Mouse (Mus musculus) heart, embryonic 12.5 days (tissue): ENCODE results near the gene Cd151. TPM values are rescaled to one million over a fixed set of nuclear protein-coding genes. Genes with fewer than 3 reads are reported as not detected.
"Not testable (repeated sequence)": the region's sequence is repeated elsewhere in the genome, so short reads cannot be mapped to it uniquely, and the experiment has no call there.

ENCODE experiments used
- ATAC-seq: fragments of 200-750 bp; cut with Nextera tagmentation; 2 replicates; pipeline ENCODE4 v1.8.0; 2017; ENCODE audit warnings: moderate TSS enrichment, moderate library complexity; ENCODE audit not compliant: insufficient number of reproducible peaks, low FRiP score
- H3K27ac ChIP-seq: fragments of 300-500 bp; sonication (generic); 2 replicates; pipeline ENCODE4 v1.5.1; 2016; ENCODE audit warnings: mild to moderate bottlenecking, moderate library complexity; ENCODE audit not compliant: poor library complexity, severe bottlenecking
- H3K27me3 ChIP-seq: fragments of 300-500 bp; sonication (generic); replicated peaks from 2 replicates; pipeline ENCODE4 v1.6.1; 2016; ENCODE audit warnings: mild to moderate bottlenecking, moderate library complexity
- H3K36me3 ChIP-seq: fragments of 300-500 bp; sonication (generic); 2 replicates; pipeline ENCODE4 v1.6.1; 2016; ENCODE audit warnings: mild to moderate bottlenecking, moderate library complexity
- H3K4me1 ChIP-seq: fragments of 300-500 bp; sonication (generic); replicated peaks from 2 replicates; pipeline ENCODE4 v1.6.1; 2016; ENCODE audit warnings: mild to moderate bottlenecking
- H3K4me2 ChIP-seq: fragments of 300-500 bp; sonication (generic); 2 replicates; pipeline ENCODE4 v1.6.1; 2016; ENCODE audit warnings: mild to moderate bottlenecking, moderate library complexity
- H3K4me3 ChIP-seq: fragments of 300-500 bp; sonication (generic); 2 replicates; pipeline ENCODE4 v1.5.1; 2016; ENCODE audit warnings: mild to moderate bottlenecking
- H3K9ac ChIP-seq: fragments of 300-500 bp; sonication (generic); 2 replicates; pipeline ENCODE4 v1.6.1; 2016; ENCODE audit warnings: mild to moderate bottlenecking, moderate library complexity
- H3K9me3 ChIP-seq: fragments of 300-500 bp; sonication (generic); replicated peaks from 2 replicates; pipeline ENCODE4 v1.6.1; 2016; ENCODE audit warnings: mild to moderate bottlenecking, moderate library complexity
- WGBS: fragments of 180-500 bp; shearing (Covaris S2); methylation state at CpG from one replicate; pipeline ENCODE4 v1.1.7; 2016; 5-methylcytosine and 5-hydroxymethylcytosine counted together
- polyA plus RNA-seq: library from polyadenylated mRNA; unstranded; fragments of >200 nt; fragmentation: Nextera tagmentation; extraction: Ambion mirVana; gene quantifications from 2 replicates; pipeline ENCODE4 v1.2.1, GENCODE M21; 2016

Cd151 gene
- polyA plus RNA-seq, 1 experiment from 2014 or later, result 30.6 TPM

DNA sequence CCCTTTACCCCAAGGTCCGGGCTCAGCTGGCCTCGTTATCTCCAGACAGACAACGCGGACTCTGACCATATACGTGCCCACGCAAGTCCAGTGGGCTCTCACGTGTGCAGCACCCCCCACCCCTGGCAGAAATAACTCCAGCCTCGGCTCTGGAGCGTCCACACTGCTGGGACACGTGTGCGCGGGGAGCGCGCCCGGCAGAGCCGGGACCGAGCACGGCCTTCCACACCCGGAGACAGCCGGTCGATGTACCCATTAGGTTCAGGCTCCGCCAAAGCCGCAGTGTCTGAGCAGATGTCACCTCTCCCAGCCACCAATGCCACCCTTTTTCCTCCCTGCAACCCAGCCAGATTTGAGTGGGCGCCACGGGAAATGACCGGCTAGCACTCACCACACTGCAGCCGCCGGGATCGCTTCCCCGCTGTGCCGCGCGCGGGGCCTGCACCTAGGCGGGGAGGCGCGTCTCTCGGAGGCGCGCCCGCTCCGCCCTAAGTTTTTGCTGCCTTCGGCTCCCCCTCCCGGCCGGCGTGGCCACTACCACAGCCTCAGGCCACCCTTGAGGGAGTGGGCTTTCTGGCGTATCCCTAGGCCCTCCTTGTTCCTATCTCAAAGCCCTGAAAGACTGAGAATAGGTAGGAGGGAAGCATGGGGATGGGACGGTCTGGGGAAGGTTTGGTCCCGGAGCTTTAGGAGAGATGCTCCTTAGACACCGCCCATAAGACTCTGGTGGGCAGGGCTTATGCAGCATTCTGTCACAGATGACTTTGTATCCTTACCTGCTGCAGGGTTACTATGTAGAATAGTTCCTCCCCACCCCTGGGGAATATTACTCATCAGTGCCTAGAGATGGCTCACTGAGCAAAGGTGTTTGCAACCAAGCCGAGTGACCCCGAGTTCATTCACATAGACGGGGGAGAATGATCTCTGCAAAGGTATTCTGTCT, 29.7 kb upstream of the Cd151 start, which contains the start of gene Slc25a22:
Gene Slc25a22 (minus strand): TSS at position 715 of the 943 bp plus-strand sequence.
- H3K4me3 ChIP-seq, result peak within 1 kb of the TSS; percentile 67
- no peaks in the 10 kb centered on the region for H3K27me3 ChIP-seq
- whole genome bisulfite sequencing, result 6% methylated on average over 53 of the region's 53 CpGs
- peak within 1 kb of the TSS; percentile 84 for H3K9ac ChIP-seq
- peak within 1 kb of the TSS; percentile 23 for H3K27ac ChIP-seq
- peaks cover 61% of the 10 kb centered on the region for H3K4me1 ChIP-seq
- peak within 1 kb of the TSS; percentile 95 for H3K4me2 ChIP-seq
- H3K9me3 ChIP-seq, result no peaks in the 10 kb centered on the region
- H3K36me3 ChIP-seq, result peaks cover 48% of the 10 kb centered on the region
- peak; percentile 78 for ATAC-seq

DNA sequence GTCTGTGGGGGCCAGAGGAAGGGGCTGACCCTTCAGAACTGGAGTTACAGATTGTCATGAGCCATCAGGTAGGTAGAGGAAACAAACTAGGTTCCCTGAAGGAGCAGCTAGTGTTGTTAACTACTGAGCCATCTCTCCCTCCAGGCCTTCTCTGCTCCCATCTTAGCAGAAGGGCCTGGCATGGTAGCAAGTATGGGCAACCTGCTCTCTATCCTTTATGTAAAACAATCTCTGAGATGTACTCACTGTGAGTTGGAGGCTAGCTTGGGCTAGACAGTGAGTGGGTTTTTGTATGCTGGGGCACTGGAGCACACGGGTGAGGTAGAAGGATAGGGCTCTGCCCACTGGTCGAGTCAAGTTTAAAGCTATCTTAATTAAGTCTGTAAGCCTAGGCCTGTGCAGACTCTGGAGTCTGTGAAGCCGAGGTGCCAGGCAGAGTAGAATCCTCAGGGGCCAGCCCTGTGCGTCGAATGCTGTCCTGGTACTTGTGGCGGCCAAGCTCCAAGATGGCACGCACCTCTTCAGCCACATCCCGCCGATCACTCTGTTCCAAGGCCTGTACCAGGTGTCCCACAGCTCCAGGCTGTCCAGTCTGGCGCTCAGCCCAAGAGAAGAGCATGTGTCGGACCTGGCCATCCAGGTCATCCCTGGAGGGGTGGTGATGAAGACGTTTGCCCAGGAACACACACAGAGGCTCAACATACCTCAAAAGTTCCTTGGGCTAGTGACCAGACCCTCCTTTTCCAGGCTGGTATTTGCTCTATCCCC, 28.8 kb upstream of the Cd151 start:
- 89% methylated on average over 12 of the region's 12 CpGs for WGBS
- no peak for ATAC-seq

DNA sequence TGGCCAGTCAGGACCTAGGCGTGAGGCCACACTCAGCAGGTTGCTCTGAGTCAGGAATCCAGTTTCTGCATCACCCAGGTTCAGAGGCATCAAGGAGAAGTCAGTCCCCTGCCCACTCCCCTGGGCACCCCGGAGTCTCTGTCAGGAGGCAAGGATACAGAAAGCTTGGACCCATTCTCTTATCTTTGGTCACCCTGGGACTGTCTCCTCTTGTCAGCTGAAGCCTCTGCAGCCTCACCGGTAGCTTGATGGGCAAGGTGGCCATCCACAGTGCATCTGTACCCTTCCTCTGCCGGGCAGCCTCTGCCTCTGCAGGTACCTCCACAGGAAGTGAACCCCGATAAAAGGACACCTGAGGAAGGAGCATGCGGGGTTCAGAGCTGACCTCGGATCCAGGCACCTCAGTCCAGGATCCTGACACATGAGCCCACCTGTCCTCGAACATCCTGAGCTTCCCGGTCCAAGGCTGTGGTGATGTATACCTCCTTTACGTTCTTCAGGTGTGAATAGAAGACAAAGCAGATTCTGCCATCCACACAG, 28.0 kb upstream of the Cd151 start:
- no peak overlapping the region for H3K27ac ChIP-seq
- ATAC-seq, result no peak
- WGBS, result 89% methylated on average over 10 of the region's 10 CpGs
- H3K36me3 ChIP-seq, result peaks cover 32% of the 10 kb centered on the region
- H3K4me2 ChIP-seq, result no peak overlapping the region
- no peak overlapping the region for H3K4me3 ChIP-seq
- no peaks in the 10 kb centered on the region for H3K27me3 ChIP-seq
- peaks cover 66% of the 10 kb centered on the region for H3K4me1 ChIP-seq
- no peak overlapping the region for H3K9ac ChIP-seq
- no peaks in the 10 kb centered on the region for H3K9me3 ChIP-seq

More for the DNA sequence above, 28.8 kb upstream of the Cd151 start:
- no peak overlapping the region for H3K9ac ChIP-seq
- no peak overlapping the region for H3K4me2 ChIP-seq
- H3K4me1 ChIP-seq, result peaks cover 70% of the 10 kb centered on the region
- H3K36me3 ChIP-seq, result peaks cover 39% of the 10 kb centered on the region
- H3K9me3 ChIP-seq, result no peaks in the 10 kb centered on the region
- H3K27ac ChIP-seq, result no peak overlapping the region
- no peaks in the 10 kb centered on the region for H3K27me3 ChIP-seq
- no peak overlapping the region for H3K4me3 ChIP-seq

DNA sequence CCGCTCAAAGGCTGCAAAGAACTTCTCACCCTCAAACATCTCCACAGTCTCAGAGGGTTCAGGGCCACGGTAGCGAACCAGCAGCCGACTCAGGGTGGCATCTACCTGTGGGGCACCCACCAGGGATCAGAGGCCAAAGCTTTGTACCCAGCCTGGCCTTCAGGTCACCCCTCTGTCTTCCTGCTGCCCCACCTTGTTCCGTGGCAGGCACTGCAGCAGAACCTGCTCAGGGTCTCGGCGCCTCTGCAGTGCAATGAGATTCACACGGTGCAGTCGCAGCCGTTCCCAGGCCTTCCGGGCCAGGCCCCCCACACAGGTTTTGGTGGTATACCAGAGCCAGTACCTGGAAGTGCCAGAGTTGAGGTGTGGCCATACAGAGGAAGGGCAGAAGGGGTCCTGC, 27.4 kb upstream of the Cd151 start:
- no peak overlapping the region for H3K4me3 ChIP-seq
- no peaks in the 10 kb centered on the region for H3K9me3 ChIP-seq
- 94% methylated on average over 11 of the region's 11 CpGs for WGBS
- no peak overlapping the region for H3K4me2 ChIP-seq
- 0 out of 2 replicates have a peak overlapping the region, but pooled peaks have one; percentile 5 for H3K9ac ChIP-seq
- peaks cover 32% of the 10 kb centered on the region for H3K36me3 ChIP-seq
- H3K27ac ChIP-seq, result no peak overlapping the region
- ATAC-seq, result no peak
- peaks cover 62% of the 10 kb centered on the region for H3K4me1 ChIP-seq
- no peaks in the 10 kb centered on the region for H3K27me3 ChIP-seq

DNA sequence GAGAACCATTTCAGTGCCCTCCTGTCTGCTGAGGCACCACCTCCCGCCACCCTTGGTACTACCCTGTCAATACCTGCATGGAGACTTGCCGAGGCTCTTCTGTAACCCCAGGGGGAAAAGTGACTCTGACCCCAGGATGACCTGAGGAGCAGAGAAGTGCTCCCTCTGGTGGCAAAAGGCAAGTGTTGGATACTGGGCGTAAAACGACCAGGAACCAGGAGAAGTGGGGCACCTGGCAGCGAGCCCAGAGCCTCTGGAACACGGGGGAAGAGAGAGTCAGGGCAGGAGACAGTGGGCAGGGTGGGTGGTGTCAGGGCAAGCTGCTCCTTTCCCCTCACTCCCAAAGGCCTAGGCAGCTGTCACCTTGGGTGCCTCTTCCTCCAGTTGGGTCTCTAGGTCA, 26.6 kb upstream of the Cd151 start:
- no peaks in the 10 kb centered on the region for H3K27me3 ChIP-seq
- no peak for ATAC-seq
- H3K9ac ChIP-seq, result no peak overlapping the region
- H3K9me3 ChIP-seq, result no peaks in the 10 kb centered on the region
- H3K4me3 ChIP-seq, result no peak overlapping the region
- WGBS, result 26% methylated on average over 6 of the region's 6 CpGs
- 0 out of 2 replicates have a peak overlapping the region, but pooled peaks have one; percentile 1 for H3K4me2 ChIP-seq
- H3K4me1 ChIP-seq, result peaks cover 54% of the 10 kb centered on the region
- peaks cover 32% of the 10 kb centered on the region for H3K36me3 ChIP-seq
- H3K27ac ChIP-seq, result no peak overlapping the region

DNA sequence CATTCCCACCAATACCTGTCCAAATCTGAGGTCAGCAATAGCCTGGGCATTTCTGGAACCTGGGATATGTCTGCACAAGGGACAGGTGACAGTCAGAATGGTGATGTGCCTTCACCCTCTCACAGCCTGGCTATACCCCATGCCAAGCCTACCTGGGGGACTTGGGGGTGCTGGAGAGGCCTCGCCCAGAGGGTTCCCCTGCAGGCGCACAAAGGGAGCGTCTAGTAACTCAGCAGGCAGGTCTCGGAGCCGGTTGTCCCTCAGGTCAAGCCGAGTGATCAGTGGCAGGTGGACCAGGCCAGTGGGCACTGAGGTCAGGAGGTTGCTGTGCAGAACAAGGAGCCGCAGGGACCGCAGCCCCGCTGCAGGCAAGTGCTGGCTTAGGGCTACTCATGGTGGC, 25.7 kb upstream of the Cd151 start:
- H3K4me3 ChIP-seq, result no peak overlapping the region
- H3K27me3 ChIP-seq, result no peaks in the 10 kb centered on the region
- H3K4me2 ChIP-seq, result 0 out of 2 replicates have a peak overlapping the region, but pooled peaks have one; percentile 89
- H3K9ac ChIP-seq, result 0 out of 2 replicates have a peak overlapping the region, but pooled peaks have one; percentile 72
- H3K36me3 ChIP-seq, result peaks cover 32% of the 10 kb centered on the region
- no peaks in the 10 kb centered on the region for H3K9me3 ChIP-seq
- H3K4me1 ChIP-seq, result peaks cover 45% of the 10 kb centered on the region
- ATAC-seq, result no peak
- WGBS, result 90% methylated on average over 9 of the region's 9 CpGs
- no peak overlapping the region for H3K27ac ChIP-seq

DNA sequence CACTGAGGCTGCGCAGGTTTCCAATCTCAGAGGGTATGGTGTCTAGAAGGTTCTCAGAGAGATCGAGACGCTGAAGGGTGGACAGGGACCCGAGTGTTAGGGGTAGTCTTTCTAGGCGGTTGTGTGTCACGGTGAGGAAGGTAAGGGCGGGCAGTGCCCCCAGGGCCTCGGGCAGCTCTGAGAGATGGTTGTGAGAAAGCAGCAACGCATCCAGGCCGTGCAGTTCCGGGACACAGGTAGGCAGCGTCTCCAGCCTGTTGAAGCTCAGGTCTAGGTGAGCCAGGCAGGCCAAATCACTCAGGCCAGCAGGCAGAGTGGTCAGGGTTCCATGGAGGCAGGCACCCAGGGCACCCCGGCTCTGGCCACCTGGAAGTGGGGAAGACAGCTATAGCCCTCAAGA, 25.0 kb upstream of the Cd151 start:
- Histone ChIP-seq H3K4me2 (peak overlapping the region; percentile 89), H3K36me3 (peaks cover 32% of the 10 kb centered on the region), H3K4me1 (peaks cover 38% of the 10 kb centered on the region), H3K27me3 (no peaks in the 10 kb centered on the region), H3K9me3 (no peaks in the 10 kb centered on the region), H3K9ac (peak overlapping the region; percentile 72), H3K4me3 (peak overlapping the region; percentile 51; the same call in 1 of the 2 replicates), H3K27ac (no peak overlapping the region)
- ATAC-seq, result no peak
- 89% methylated on average over 13 of the region's 13 CpGs for WGBS

DNA sequence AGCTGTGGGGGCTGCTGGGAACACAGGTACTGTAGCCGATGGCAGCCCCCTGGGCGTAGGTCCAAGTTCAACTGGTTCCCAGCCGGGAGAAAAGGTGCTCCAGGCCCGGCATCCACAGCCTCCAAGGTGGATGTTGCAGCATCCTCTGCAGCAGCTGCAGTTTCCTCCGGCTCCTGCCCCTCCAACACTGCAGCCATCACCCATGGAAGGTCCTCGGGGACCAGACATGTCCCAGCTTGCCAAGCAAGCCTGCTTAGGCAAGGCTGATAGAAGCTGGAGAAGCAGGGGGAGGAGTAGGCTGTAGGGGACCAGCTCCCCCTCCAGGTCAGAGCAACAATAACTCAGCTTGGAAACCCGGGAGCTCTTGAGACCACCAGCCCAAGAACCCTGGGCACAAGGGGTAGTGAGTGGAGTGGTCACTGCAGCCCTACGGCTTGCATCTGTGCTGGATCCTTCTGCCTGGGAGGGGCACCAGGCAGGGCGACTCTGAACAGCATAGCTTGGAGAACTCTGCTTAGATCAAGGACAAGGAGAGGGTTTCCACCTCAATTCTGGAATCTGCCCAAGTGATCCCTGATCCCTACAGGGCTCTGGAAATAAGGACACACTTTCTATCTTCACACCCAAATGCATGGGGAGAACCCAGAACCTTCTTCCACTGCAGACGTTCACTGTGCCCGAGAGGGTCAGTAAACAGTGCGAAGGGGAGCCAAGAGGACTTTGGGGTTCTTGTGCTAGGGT, 23.9 kb upstream of the Cd151 start:
- Histone ChIP-seq H3K27me3 (no peaks in the 10 kb centered on the region), H3K27ac (peak overlapping the region; percentile 24), H3K4me1 (peaks cover 41% of the 10 kb centered on the region), H3K4me3 (peak overlapping the region; percentile 51), H3K4me2 (peak overlapping the region; percentile 89), H3K9ac (peak overlapping the region; percentile 72), H3K36me3 (peaks cover 30% of the 10 kb centered on the region), H3K9me3 (no peaks in the 10 kb centered on the region)
- no peak for ATAC-seq
- 25% methylated on average over 12 of the region's 12 CpGs for WGBS

DNA sequence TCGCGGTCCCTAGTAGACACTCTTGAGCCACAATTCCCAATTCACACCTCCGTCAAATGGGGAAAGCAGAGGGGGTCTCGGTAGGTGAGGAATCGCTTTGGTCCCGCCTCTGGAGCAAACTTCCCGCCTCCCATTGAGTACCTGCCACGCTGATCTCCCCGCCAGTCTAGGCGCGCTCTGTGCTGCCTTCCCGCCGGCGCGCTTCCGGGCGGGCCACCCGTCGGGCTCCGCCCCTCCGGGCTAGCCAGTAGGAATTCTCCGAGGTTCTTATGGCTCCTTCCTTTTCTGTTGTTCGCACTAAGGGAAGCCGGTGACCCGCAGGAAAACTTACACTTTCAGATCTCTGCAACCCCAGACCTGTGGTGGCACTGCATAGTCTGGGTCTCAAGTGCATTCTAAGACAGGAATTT, 23.4 kb upstream of the Cd151 start, which contains the start of gene Pidd1:
Gene Pidd1 (minus strand): TSS at position 198 of the 410 bp plus-strand sequence.
- peak within 1 kb of the TSS; percentile 24 for H3K27ac ChIP-seq
- no peaks in the 10 kb centered on the region for H3K9me3 ChIP-seq
- peak within 1 kb of the TSS; percentile 51 for H3K4me3 ChIP-seq
- no peaks in the 10 kb centered on the region for H3K27me3 ChIP-seq
- peak within 1 kb of the TSS; percentile 89 for H3K4me2 ChIP-seq
- peak within 1 kb of the TSS; percentile 72 for H3K9ac ChIP-seq
- under 1% methylated on average over 25 of the region's 25 CpGs for WGBS
- H3K4me1 ChIP-seq, result peaks cover 47% of the 10 kb centered on the region
- ATAC-seq, result peak; percentile 64
- peaks cover 29% of the 10 kb centered on the region for H3K36me3 ChIP-seq

DNA sequence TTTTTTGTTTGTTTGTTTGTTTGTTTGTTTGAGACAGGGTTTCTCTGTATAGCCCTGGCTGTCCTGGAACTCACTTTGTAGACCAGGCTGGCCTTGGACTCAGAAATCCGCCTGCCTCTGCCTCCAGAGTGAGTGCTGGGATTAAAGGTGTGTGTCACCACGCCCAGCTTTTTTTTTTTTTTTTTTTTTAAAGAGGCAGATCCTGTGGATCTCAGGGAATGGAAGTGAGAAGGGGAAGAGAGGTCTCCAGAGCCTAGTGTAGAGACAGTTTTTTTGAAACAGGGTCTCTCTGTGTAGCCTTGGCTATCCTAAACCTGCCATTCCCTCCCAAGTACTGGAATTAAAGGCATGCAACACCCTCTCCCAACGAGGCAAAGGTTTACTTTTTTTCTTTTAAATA, 20.8 kb upstream of the Cd151 start:
- H3K27ac ChIP-seq, H3K4me3 ChIP-seq, H3K9me3 ChIP-seq, H3K9ac ChIP-seq, H3K27me3 ChIP-seq, ATAC-seq: not testable (repeated sequence)
- peak overlapping the region; percentile 75; the same call in 1 of the 2 replicates for H3K4me2 ChIP-seq
- peaks cover 34% of the 10 kb centered on the region for H3K36me3 ChIP-seq
- 81% methylated on average over 3 of the region's 3 CpGs for WGBS
- peaks cover 36% of the 10 kb centered on the region for H3K4me1 ChIP-seq
